Mouse (Mus musculus) T-helper 1 cell (primary cell): Measurements from ENCODE around the gene Ttc13.

Experiments
- in situ Hi-C: fragments of 300-600 bp; cut with MboI, MseI; formaldehyde crosslinking; loops from one replicate; pipeline ENCODE4 v1.15.1; 2025; ENCODE audit warnings: high pct_unique_total_duplicates

The Ttc13 gene

GRCm38 (mm10) chr8:124721862-124722515 lies at the start of gene Ttc13, which contains the start of gene Arv1:
TSS of gene Ttc13 (minus strand) at chr8:124721983.
TSS of gene Arv1 (plus strand) at chr8:124722139.
- in situ Hi-C loops, result no loop called here

GRCm38 (mm10) chr8:124763061-124763460 lies 41.3 kb upstream of the Ttc13 start:
- in situ Hi-C loops, result no loop called here

GRCm38 (mm10) chr8:124758544-124758943 lies 36.8 kb upstream of the Ttc13 start:
- in situ Hi-C loops, result no loop called here

- in situ Hi-C loops, result no loop called here
Measured at GRCm38 (mm10) chr8:124756601-124757000, 34.8 kb upstream of the Ttc13 start.

GRCm38 (mm10) chr8:124756153-124756552 lies 34.4 kb upstream of the Ttc13 start:
- in situ Hi-C loops, result no loop called here

GRCm38 (mm10) chr8:124755481-124755880 lies 33.7 kb upstream of the Ttc13 start:
- in situ Hi-C loops, result no loop called here

GRCm38 (mm10) chr8:124754792-124755190 lies 33.0 kb upstream of the Ttc13 start:
- in situ Hi-C loops, result no loop called here

- in situ Hi-C loops, result no loop called here
Measured at GRCm38 (mm10) chr8:124754101-124754791, 32.5 kb upstream of the Ttc13 start.

- in situ Hi-C loops, result no loop called here
Measured at GRCm38 (mm10) chr8:124752325-124752862, 30.6 kb upstream of the Ttc13 start.

- in situ Hi-C loops, result no loop called here
Measured at GRCm38 (mm10) chr8:124751709-124752173, 30.0 kb upstream of the Ttc13 start, which contains the start of gene Fam89a. TSS of gene Fam89a (minus strand) at chr8:124751832.

GRCm38 (mm10) chr8:124751191-124751590 lies 29.4 kb upstream of the Ttc13 start:
- in situ Hi-C loops, result no loop called here

GRCm38 (mm10) chr8:124746661-124747060 lies 24.9 kb upstream of the Ttc13 start:
- in situ Hi-C loops, result no loop called here

GRCm38 (mm10) chr8:124739268-124739667 lies 17.5 kb upstream of the Ttc13 start:
- in situ Hi-C loops, result no loop called here

- in situ Hi-C loops, result no loop called here
Measured at GRCm38 (mm10) chr8:124735371-124735911, 13.7 kb upstream of the Ttc13 start.

GRCm38 (mm10) chr8:124732828-124733227 lies 11.0 kb upstream of the Ttc13 start:
- in situ Hi-C loops, result no loop called here

GRCm38 (mm10) chr8:124724301-124724700 lies 2.5 kb upstream of the Ttc13 start:
- in situ Hi-C loops, result no loop called here

GRCm38 (mm10) chr8:124720938-124721861 lies 583 bp downstream of the Ttc13 start:
- in situ Hi-C loops, result no loop called here

GRCm38 (mm10) chr8:124720133-124720532 lies 1.6 kb downstream of the Ttc13 start:
- in situ Hi-C loops, result no loop called here

- in situ Hi-C loops, result loop anchor here (10.0 kb wide), 1 partner anchor 571 kb away; no protein-coding TSS in a partner anchor
Measured at GRCm38 (mm10) chr8:124715736-124716135, 6.0 kb downstream of the Ttc13 start.

- in situ Hi-C loops, result loop anchor here (10.0 kb wide), 1 partner anchor 568 kb away; no protein-coding TSS in a partner anchor
Measured at GRCm38 (mm10) chr8:124713207-124713606, 8.6 kb downstream of the Ttc13 start.

GRCm38 (mm10) chr8:124705823-124706222 lies 16.0 kb downstream of the Ttc13 start:
- in situ Hi-C loops, result no loop called here
